Mouse (Mus musculus) erythroid progenitor cell, adult 5-6 weeks (primary cell): ENCODE data around the gene Ms4a5. TPM values are rescaled to one million over a fixed set of nuclear protein-coding genes. Genes with fewer than 3 reads are reported as not detected.
"Not testable (repeated sequence)": the region's sequence is repeated elsewhere in the genome, so short reads cannot be mapped to it uniquely, and the experiment has no call there.

Experiments used
- ATAC-seq: replicated peaks from 2 replicates; pipeline ENCODE4 v1.8.0; 2016; ENCODE audit warnings: moderate number of reproducible peaks, mild to moderate bottlenecking, moderate TSS enrichment, inconsistent platforms; ENCODE audit not compliant: poor library complexity, low FRiP score, severe bottlenecking
- total RNA-seq, 2 experiments: library from RNA; stranded (forward) in 1 of 2; stranded (reverse) in 1 of 2; fragments of 150-400 nt in 1 of 2; fragments of 186-747, 209-891 nt in 1 of 2; gene quantifications; 2 replicates each; pipeline versions ENCODE4 v1.2.3 to v1.2.4; 2015 to 2017; ENCODE audit warnings: low replicate concordance in 2 of 2

Gene Ms4a5
- total RNA-seq (2015; ENCODE audit: low replicate concordance) (not detected in 2 replicates), total RNA-seq (2017; ENCODE audit: low replicate concordance) (not detected in 2 replicates)

DNA sequence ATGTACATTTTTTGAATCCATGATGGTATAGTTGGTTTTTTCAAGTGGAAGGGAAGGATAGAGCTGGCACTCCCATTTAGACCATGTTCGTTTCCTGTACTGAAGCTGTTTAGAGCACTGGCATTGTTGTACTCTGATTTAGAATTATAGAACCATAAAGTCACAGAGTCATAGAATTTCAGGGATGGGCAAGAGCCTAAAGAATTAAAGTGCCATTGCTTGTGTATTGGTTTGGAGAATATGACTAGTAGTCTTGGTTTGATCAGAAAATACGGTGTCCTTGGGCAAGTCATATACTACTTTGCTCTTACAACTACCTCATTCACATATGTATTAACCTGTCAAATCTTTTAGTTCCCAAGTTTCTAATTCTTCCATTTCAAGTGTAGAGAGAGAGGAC lies at the start of gene Ms4a5:
Gene Ms4a5 (minus strand): TSS at position 101 of the 400 bp plus-strand sequence.
- no peak for ATAC-seq

GRCm38 (mm10) chr19:11321123-11321522 lies 37.5 kb upstream of the Ms4a5 start:
- no peak for ATAC-seq

GRCm38 (mm10) chr19:11316786-11317185 lies 33.1 kb upstream of the Ms4a5 start:
- ATAC-seq: no peak

DNA sequence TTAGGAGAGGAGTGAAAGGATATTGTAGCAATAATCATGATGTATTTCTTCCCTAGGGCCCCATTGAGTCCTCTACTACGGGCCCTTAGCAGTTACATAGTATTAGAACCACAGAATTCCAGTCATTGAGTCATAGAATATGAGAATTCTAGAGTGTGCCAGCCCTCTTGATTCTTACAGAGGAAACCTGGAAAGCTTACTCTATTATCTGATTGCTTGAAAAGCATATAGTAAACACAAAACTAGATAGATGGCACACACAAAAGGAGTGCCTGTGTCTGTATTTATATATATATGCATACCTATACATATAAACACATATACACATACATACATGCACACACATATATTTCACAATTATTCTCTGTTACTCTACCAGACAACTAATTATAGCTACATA lies 30.7 kb upstream of the Ms4a5 start, which contains the start of gene Ms4a14:
Gene Ms4a14 (minus strand): TSS at position 101 of the 400 bp plus-strand sequence.
- no peak for ATAC-seq

- no peak for ATAC-seq
Observed at GRCm38 (mm10) chr19:11308888-11309287, 25.2 kb upstream of the Ms4a5 start.

- not testable (repeated sequence) for ATAC-seq
Observed at GRCm38 (mm10) chr19:11299529-11299928, 15.9 kb upstream of the Ms4a5 start.

DNA sequence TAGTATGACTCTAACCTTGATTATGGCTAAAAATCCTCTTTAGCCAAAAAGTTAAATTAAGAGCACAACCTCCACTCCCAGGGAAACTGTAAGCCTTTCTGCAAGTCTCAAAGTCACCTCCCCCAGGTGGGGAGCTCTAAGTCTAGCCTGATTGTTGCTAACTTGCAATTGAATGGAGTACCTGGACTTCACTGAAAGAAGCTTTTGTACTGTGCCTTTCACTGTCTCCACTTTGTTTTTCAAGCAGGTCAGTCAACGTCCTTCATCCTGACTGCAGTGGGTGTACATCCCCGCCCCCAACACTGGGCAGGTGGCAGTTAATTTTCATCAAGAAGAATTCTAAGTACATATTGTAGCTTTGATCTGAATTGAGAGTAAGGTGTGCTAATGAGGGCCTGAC lies 15.3 kb upstream of the Ms4a5 start:
- no peak for ATAC-seq

DNA sequence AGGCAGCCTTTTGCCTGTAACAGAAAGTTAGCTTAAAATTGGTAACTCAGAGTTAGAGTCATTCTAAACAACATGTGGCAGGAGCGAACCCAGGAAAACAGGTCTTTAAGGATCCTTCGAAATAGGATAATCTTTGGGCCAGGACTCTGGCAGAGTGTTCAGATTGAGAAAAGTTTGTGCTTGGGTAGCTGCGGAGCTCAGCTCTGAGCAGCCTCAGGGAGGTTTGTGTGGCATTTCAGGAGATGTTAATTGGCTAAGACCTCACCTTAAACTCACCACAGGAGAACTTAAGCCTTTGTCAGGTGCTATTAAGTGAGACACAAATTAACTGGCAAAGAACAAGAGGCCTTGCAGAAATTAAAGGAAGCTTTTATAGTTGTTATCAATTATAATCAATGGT lies 9.9 kb upstream of the Ms4a5 start:
- not testable (repeated sequence) for ATAC-seq

DNA sequence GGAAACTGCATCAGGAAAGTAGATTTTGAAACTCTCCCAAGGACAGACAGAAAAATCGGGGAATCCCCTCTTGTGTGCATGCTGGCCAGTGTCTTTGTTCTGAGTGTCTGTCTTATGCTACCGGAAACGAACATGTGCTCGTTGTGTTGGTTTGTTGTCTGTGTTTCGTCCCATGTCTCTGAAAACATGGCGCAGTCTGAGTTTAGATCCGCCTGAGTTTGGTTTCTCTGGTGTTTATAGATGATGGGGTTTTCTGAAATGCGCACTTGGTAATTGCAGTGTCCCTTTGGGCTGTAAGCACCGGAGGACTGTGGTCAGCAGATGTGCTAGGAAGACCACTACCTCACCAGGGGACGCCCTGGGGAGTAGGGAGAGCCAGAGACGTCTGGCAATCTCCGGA lies 9.3 kb upstream of the Ms4a5 start:
- no peak for ATAC-seq

GRCm38 (mm10) chr19:11280223-11280622 lies 3.5 kb downstream of the Ms4a5 start:
- ATAC-seq: no peak

GRCm38 (mm10) chr19:11276431-11276830 lies 7.2 kb downstream of the Ms4a5 start:
- no peak for ATAC-seq

GRCm38 (mm10) chr19:11266956-11267355 lies 16.7 kb downstream of the Ms4a5 start:
- no peak for ATAC-seq

DNA sequence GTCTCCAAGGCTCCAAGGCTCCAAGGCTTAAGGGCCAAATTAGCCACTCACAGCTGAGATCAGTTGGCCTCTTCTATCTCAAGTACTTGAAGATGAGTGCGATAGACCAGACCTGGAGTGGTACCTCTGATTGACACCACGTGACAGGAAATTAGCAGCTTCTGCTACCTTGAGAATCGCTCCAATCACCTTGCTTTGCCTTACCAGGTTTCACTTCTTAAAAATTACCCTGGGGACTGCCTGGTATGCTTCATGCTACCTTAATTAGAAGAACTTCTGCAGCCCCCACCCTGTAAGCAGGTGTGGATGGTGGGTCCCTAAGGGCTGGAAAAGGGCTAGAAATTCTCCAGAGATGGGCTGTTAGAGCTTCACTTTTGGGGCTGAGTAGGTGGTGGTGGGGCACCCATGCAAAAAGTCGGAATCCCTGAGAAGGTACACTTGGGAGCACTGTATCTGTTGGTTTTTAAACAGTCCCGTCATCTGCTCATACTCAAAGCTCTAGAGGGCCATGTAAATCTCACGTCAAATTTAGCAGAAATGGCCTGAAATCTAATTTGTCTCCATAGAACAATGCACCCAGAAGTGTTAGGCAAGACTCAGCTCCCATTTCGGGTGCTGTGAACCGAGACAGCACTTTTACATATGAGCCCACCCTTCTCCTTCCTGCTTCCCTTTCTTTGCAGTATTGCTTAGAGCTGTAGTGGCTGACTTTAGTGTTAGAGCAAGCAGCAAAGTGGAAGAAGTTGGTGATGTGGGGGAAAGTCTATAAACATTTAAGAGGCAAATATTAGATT lies 17.4 kb downstream of the Ms4a5 start, which contains the start of gene Ms4a1:
Gene Ms4a1 (minus strand): TSS at position 190 of the 794 bp plus-strand sequence.
- no peak for ATAC-seq

GRCm38 (mm10) chr19:11264602-11265185 lies 19.0 kb downstream of the Ms4a5 start:
- ATAC-seq: no peak

DNA sequence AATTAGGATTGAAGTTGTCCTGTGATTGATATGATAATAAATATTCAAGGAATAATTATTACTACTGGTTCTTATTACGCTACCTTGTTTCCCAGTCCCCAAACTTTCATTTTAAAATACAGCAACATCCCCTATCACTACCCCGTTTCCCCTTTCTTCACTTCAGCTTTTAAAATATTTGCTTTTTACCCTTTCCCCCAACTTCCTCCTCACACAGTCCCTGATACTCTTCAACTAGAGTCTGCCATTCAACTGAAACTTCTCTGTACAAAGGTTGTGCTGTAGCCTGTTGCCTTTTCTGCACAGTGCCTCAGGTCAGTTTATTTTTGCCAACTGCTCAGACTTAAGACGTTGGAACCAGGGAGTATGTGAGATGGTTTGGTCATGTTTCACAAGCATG lies 20.1 kb downstream of the Ms4a5 start:
- ATAC-seq: no peak

DNA sequence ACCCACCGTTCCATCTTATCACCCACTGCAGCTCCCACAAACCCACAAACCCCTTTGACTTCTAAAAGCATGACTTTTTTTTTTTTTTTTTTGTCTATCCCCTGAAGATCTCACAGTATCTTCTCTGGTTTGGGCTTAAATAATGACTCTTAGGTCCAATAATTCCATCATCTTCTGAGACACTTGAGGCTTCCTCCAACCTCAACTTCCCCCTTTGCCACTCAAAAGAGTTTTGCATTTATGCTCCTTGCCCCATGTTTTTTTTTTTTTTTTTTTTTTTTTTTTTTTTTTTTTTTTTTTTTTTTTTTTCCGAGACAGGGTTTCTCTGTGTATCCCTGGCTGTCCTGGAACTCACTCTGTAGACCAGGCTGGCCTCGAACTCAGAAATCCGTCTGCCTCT lies 20.7 kb downstream of the Ms4a5 start:
- not testable (repeated sequence) for ATAC-seq

DNA sequence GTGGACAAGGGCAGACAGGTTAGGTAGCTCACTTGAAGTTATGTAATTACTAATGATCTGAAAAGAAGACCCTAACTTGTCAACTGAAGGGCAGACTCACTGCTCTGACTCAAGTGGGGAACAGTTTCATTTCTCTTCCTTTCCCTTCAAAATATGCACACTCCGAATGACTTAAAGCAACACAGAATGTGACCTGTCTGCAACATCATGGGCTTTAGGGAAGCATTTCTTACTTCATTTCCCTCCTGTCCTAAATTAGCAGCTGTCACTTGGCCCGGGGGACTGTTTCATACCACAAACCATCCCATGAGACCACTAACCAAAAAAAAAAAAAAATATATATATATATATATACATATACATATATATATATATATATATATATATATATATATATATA lies 22.2 kb downstream of the Ms4a5 start:
- ATAC-seq: no peak

GRCm38 (mm10) chr19:11244230-11244629 lies 39.4 kb downstream of the Ms4a5 start:
- no peak for ATAC-seq

GRCm38 (mm10) chr19:11242560-11242959 lies 41.1 kb downstream of the Ms4a5 start:
- no peak for ATAC-seq

GRCm38 (mm10) chr19:11235820-11236219 lies 47.9 kb downstream of the Ms4a5 start:
- no peak for ATAC-seq
